Mouse (Mus musculus): ENCODE measurements around the gene Psmd1. TPM values are rescaled to one million over a fixed set of nuclear protein-coding genes. Genes with fewer than 3 reads are reported as not detected.
"Not testable (repeated sequence)": the region's sequence is repeated elsewhere in the genome, so short reads cannot be mapped to it uniquely, and the experiment has no call there.

Psmd1 gene
- polyA plus RNA-seq (2015; fragmentation: Nextera tagmentation; extraction: Ambion mirVana), result 85.1 and 86.2 TPM in 2 replicates

DNA sequence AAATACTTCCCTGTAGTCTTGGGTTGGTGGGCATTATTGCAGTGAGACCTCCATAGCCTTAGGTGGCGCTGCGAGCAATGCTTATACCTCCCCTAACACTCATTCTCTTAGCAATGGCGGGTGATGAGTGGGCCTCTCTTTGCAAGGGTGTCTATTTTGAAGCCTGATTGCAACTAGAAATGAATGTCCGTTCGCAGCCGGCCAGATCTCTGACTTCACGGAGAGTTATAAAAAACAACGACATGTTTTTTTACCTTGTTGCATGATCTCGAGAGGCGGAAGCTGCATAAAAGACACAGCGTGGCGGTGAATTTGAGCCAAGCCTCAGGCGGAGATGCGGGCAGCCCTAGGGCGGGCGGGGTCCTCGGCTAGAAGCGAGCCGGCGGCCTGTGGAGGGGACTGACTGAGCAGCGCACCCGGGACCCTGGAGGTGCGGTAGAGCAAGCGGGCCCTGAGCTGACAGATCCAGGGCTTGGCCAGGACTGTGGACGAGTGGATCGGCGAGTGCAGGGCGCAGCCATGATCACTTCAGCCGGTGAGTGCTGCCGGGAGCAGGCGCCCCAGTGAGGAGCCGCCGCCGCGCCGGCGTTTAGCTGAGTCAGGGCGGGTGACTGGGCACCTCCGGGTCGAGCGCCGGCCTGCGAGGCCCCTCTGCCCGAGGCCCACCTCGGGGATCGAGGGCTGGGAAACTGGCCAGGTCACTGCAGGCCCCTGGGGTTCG lies at the start of gene Psmd1:
Gene Psmd1 (plus strand): TSS at position 117 of the 721 bp plus-strand sequence.
- Histone ChIP-seq H3K27ac (ENCODE audit: low read length) (peak within 1 kb of the TSS; percentile 87), H3K4me1 (ENCODE audit: insufficient read depth, low read depth, low read length) (peaks cover 9% of the 10 kb centered on the region; the same call in 1 of the 2 replicates), H3K4me2 (replicated peaks; ENCODE audit: low read depth, low read length) (peak within 1 kb of the TSS; percentile 87), H3K9ac (replicated peaks; ENCODE audit: low read depth) (peak within 1 kb of the TSS; percentile 96), H3K27me3 (replicated peaks; ENCODE audit: insufficient read depth, low read length) (no peaks in the 10 kb centered on the region), H3K36me3 (ENCODE audit: insufficient read depth, low read length) (no peaks in the 10 kb centered on the region), H3K4me3 (ENCODE audit: low read depth, low read length) (peak within 1 kb of the TSS; percentile 97), H3K9me3 (ENCODE audit: low read length) (no peaks in the 10 kb centered on the region)
- under 1% methylated on average over 44 of the region's 47 CpGs for WGBS
- TF ChIP-seq CTCF (IDR thresholded peaks at IDR 0.05) (peak; percentile 93), EP300 (IDR thresholded peaks at IDR 0.05) (peak; percentile 81)
- ATAC-seq, result peak; percentile 94
- DNase-seq (ENCODE audit: low spot score), result peak; percentile 96

DNA sequence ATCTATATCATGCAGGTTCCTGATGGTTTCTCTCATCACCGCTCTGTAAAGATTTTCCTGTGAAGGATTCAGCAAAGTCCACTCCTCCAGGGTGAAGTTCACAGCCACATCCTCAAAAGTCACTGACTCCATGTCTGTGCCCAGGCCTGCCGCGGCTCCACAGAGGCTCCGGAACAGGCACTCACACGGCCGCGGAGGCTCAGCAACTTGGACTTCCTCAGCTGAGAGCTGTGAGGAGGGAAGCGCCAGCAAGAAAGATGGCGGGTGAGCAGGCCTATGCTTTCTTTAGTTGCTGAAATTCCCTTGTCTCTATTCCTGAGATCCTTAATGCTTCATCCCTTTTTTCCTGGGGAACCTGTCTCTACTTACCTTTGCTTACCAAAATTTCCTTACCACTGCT lies 48.4 kb upstream of the Psmd1 start:
- not testable (repeated sequence) for H3K9ac ChIP-seq (replicated peaks; ENCODE audit: low read depth); H3K4me1 ChIP-seq (ENCODE audit: insufficient read depth, low read depth, low read length); H3K36me3 ChIP-seq (ENCODE audit: insufficient read depth, low read length); H3K27ac ChIP-seq (ENCODE audit: low read length); H3K4me2 ChIP-seq (replicated peaks; ENCODE audit: low read depth, low read length); H3K9me3 ChIP-seq (ENCODE audit: low read length); DNase-seq (ENCODE audit: low spot score); H3K4me3 ChIP-seq (ENCODE audit: low read depth, low read length)
- H3K27me3 ChIP-seq (replicated peaks; ENCODE audit: insufficient read depth, low read length), result peaks cover 17% of the 10 kb centered on the region
- peak; percentile 58; the same call in 1 of the 2 replicates for ATAC-seq
- 98% methylated on average over 9 of the region's 9 CpGs for WGBS

DNA sequence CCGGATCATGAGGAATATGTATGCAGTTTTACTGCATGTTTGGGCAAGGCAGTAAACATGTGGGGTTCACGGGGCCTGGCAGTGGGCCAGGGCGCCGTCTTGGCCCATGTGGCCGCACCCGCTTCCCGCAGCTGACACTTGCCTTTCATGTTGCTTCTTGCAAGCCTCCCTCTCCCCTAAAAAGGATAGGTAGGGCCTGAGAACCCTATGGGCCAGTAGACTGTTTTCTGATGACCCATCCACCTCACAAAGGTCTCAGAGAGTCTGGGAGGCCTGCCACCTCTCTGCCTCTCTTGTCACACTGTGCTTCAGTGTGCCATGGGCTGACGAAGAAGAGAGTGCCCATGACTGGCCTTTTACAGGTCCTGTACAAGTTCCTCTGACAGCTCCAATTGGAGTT lies 47.7 kb upstream of the Psmd1 start, which contains the start of gene Spata3:
Gene Spata3 (plus strand): TSS at position 301 of the 400 bp plus-strand sequence.
- Histone ChIP-seq H3K27me3 (replicated peaks; ENCODE audit: insufficient read depth, low read length) (peaks cover 17% of the 10 kb centered on the region), H3K9ac (replicated peaks; ENCODE audit: low read depth) (no peak within 1 kb of the TSS), H3K27ac (ENCODE audit: low read length) (no peak within 1 kb of the TSS), H3K9me3 (ENCODE audit: low read length) (no peaks in the 10 kb centered on the region), H3K4me3 (ENCODE audit: low read depth, low read length) (no peak within 1 kb of the TSS), H3K36me3 (ENCODE audit: insufficient read depth, low read length) (no peaks in the 10 kb centered on the region), H3K4me2 (replicated peaks; ENCODE audit: low read depth, low read length) (no peak within 1 kb of the TSS), H3K4me1 (ENCODE audit: insufficient read depth, low read depth, low read length) (no peaks in the 10 kb centered on the region)
- ATAC-seq, result no peak
- WGBS, result 87% methylated on average over 8 of the region's 8 CpGs
- DNase-seq (ENCODE audit: low spot score), result no peak
- TF ChIP-seq EP300 (IDR thresholded peaks at IDR 0.05) (no peak), CTCF (IDR thresholded peaks at IDR 0.05) (no peak)

DNA sequence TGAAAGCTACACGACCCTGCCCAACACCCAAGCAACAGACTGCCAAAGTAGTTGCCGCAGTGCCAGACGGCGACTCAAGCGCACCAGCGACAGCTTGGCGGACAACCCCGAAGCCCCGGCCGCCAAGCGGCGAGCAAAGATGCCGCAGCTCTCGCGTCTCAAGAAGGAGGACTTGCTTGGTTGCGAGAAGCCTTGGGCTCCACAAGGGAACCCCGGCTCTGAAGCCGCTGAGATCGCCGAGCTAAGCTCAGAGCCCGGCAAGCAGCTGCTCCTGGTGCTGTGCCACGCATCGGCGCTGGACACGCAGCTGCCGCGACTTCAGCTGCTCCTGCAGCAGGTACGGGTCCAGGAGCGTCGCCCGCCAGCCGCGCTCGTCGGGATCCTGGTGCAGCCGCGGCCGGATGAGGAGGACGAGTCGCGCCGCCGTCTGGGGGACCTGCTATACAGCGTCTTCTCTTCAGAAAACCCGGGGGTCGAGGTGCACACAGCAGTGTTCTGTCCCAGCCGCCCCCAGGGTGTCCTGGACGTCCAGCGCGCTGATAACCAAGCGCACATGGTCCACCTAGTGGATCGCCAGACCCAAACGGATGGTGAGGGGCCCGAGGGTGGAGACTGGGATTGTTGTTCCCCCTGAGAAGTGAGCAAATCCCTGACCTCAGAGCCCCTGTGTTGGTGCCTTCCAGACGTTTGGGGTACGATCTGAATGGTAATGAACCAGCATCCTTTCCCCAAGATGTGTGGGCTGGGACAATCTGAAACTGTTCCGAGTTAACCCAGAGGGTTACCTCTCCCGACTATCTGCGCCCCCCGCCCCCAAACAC lies 45.7 kb upstream of the Psmd1 start:
- 4% methylated on average over 58 of the region's 60 CpGs for WGBS
- Histone ChIP-seq H3K9me3 (ENCODE audit: low read length) (no peaks in the 10 kb centered on the region), H3K36me3 (ENCODE audit: insufficient read depth, low read length) (no peaks in the 10 kb centered on the region), H3K4me1 (ENCODE audit: insufficient read depth, low read depth, low read length) (no peaks in the 10 kb centered on the region), H3K9ac (replicated peaks; ENCODE audit: low read depth) (no peak overlapping the region), H3K4me3 (ENCODE audit: low read depth, low read length) (peak overlapping the region; percentile 40), H3K27me3 (replicated peaks; ENCODE audit: insufficient read depth, low read length) (peaks cover 17% of the 10 kb centered on the region), H3K27ac (ENCODE audit: low read length) (no peak overlapping the region), H3K4me2 (replicated peaks; ENCODE audit: low read depth, low read length) (peak overlapping the region; percentile 72)
- peak; percentile 44 for DNase-seq (ENCODE audit: low spot score)
- TF ChIP-seq EP300 (IDR thresholded peaks at IDR 0.05) (no peak), CTCF (IDR thresholded peaks at IDR 0.05) (peak; percentile 56)
- ATAC-seq, result peak; percentile 63

DNA sequence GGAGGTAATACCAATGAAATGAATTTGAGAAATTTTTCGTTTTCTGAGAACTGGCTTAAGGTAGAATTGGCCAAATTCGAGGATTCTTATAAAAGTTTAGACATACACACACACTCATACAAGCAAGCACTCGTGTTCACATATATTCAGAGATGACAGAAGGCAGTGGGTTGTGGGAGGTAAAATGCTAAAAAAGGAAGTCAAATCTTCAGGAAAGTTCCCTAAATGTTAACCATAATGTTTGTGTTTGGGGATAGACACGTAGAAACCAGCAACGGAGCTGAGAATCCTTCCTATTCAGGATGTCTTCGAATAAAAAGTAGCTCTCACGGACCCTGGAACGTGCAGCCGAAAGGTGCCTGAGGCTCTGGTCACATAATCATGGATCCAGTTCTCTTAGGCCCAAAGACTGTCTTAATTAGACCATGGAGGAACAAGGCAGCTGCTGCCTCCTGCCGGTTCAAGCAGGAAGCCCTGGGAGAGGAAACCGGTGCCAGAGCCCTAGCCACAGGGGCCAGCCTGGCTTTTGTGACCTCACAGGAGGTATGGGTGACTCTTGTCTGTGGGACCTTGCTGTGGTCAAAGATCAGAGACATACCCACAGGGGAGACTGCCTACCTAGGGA lies 42.7 kb upstream of the Psmd1 start:
- Histone ChIP-seq H3K9me3 (ENCODE audit: low read length) (no peaks in the 10 kb centered on the region), H3K27me3 (replicated peaks; ENCODE audit: insufficient read depth, low read length) (peaks cover 17% of the 10 kb centered on the region), H3K4me1 (ENCODE audit: insufficient read depth, low read depth, low read length) (no peaks in the 10 kb centered on the region), H3K27ac (ENCODE audit: low read length) (no peak overlapping the region), H3K36me3 (ENCODE audit: insufficient read depth, low read length) (no peaks in the 10 kb centered on the region), H3K9ac (replicated peaks; ENCODE audit: low read depth) (no peak overlapping the region), H3K4me3 (ENCODE audit: low read depth, low read length) (no peak overlapping the region), H3K4me2 (replicated peaks; ENCODE audit: low read depth, low read length) (no peak overlapping the region)
- 70% methylated on average over 11 of the region's 11 CpGs for WGBS
- TF ChIP-seq CTCF (IDR thresholded peaks at IDR 0.05) (peak; percentile 46), EP300 (IDR thresholded peaks at IDR 0.05) (no peak)
- ATAC-seq (no peak), DNase-seq (ENCODE audit: low spot score) (no peak)

Measured in lung, postnatal 0 days (tissue).